Mouse (Mus musculus): ENCODE measurements around the gene Gorasp1.

DNA sequence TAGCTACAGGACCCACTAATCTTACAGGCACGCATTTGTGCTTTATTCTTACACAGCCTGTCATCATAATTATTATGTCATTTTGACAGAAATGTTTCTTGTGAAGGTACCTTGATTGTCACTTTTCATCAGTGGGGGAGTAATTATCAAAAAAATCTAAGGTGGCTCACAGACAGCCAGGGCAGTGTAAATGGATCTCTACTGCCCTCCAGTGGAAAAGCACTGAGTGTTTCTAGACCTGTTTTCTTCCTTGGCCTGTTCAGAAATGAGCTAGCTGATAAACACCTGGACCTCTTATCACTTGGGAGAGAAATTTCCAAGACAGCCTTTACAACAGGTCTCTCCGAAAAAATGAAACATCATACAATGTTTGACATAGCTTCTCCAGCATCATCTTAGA lies 46.7 kb downstream of the Gorasp1 start:
- no peak for TF ChIP-seq CTCF (IDR thresholded peaks at IDR 0.05; ENCODE audit: low read depth, low read length)
- TF ChIP-seq POLR2A (IDR thresholded peaks at IDR 0.05; ENCODE audit: borderline replicate concordance, low read depth, low read length) = no peak

Data from bone marrow macrophage, adult 2 months (primary cell).